Mouse (Mus musculus) mature B cell (primary cell): ENCODE results near the gene Erp27.
"Not testable (repeated sequence)": the region's sequence is repeated elsewhere in the genome, so short reads cannot be mapped to it uniquely, and the experiment has no call there.

Source experiments
- in situ Hi-C: fragments of 300-500 bp; cut with MboI; formaldehyde crosslinking; loops from 2 replicates; pipeline ENCODE4 v1.14.3; 2019

Gene Erp27

DNA sequence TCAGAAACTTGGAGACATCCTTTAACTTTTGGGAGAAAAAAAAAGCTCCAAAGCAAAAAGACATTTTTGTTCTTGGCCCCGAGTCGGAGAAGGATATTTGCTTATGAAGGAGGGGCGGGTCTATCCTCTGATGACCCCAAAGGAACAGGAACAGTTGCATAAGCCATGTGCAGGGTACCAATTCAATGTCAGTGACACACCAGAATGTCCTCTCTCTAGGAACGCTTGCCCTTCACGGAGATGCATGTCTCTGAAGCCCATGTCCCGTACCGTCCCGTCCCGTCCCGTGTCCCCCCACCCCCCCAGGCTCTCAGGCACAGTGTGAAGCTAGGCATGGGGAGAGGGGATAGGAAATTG lies 15.1 kb downstream of the Erp27 start:
- in situ Hi-C loops, result no loop called here

DNA sequence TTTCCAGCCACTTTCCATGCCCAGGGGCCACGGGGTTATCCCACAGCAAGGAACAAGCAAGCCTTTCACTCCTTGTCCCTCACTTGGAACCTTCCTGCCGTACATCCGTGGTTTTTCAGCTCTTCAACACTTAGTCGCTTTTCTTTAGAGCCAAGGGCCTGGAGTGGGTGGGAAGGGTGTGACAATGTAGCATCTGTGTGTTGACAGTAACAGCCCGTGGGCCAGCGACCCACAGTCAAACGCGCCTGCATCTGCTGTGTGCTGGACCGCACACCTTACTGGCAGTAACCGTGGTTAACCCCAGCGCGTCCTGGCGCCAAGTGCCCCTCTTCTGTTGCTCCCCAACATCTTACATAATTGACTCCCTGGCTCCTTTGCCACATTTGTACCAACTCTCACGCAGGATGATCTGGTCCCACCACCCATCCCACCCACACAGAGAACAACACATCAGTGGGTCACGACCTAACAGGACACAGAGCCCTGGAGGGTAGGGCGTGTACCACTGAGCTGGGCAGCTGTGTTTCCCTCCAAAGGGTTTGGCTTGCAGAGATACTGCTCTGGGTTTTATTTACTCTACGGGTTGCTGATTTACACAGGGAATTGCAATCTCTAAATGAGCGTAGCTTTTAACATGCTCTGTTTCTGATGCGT lies 15.6 kb downstream of the Erp27 start:
- in situ Hi-C loops, result no loop called here

DNA sequence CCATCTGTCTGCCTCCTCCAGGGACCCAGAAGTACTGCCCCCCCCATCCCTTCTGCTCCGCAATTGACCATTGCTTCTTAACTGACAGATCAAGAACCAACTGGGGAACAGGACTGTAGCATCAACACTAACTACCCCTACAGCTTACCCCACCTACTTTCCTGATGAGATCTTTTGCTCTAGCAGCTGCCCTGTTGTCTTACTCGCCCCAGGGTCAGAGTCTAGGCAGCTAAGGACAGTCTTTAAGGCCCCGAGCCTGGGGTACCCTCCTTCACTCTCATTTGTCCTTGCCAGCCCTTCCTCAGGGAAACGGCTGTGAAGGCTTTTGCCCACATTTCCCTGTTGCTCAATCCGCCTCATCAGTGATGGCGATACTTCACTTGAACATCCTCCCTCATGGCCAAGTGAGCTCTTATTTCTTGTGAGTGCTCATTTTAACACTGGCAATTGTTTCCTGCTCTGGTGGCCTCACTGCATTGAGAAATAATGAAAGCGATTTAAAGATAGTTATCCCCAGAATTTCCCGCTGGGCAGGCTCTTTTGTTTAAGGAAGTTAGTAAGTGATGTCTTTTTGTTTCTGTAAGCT lies 18.0 kb downstream of the Erp27 start:
- in situ Hi-C loops, result no loop called here

DNA sequence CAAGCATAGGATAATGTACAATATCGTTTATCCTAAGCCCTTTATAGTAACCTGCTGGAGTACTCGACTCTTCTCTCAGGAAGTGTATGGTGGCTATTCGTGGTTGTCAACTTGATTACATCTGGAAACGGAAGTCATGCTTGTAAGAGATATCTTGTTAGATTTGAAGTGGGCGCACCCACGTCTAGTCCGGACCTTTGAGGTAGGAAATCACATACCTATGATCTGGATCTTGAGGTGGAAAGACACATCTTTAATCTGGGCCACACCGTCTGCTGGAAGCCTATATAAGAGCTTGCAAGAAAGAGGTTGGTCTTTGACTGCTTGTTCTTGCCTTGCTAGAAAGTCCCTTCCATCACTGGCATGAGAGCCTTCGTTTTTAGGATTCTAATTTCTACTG lies 19.5 kb downstream of the Erp27 start:
- in situ Hi-C loops, result no loop called here

DNA sequence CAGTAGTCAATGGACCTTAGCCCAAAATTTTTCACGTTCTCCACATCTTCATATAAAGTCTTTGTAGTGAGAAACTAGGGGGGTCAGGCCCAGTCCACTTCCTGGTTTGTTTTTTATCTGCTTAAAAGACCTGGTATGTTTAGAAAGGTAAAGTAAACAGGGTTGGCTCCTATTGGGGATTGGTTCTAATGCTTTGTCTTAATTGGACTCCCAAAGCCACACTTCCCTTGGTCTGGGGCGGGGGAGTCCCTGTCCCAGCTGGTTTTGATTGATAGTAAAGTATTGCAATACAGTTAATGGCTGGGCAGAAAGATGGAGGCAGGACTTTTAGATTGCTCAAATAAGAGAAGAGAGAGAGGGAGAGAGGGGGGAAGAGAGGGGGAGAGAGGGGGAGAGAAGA lies 21.0 kb downstream of the Erp27 start:
- in situ Hi-C loops, result no loop called here

DNA sequence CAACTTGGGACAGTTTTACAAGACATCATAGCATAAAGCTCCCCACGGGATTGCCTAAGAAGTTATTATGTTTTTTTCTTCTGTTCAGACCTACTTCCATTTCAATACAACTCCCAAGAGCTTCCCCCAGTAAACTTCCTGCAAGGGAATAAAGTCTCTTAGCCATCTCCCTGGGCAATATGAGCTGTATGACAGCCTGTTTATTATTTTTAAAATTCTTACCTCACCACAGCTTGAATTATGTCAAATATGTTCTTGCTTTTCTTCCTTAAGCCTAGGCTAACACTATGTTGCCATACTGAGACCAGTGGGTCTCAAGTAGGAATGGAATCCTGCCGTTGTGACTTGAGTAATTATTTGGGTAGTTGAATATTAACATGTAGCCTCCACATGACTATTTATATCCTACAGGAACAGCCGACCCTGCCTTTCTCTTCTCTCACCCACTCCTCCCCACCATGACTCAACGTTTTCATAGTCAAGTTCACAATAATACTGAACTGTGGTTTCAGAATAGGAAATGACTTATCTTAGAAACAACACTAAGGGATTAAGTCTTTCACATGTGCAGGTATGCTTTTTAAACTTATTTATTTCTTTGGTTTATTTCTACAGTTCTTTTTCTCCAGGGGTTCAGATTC lies 21.5 kb downstream of the Erp27 start:
- in situ Hi-C loops, result no loop called here

DNA sequence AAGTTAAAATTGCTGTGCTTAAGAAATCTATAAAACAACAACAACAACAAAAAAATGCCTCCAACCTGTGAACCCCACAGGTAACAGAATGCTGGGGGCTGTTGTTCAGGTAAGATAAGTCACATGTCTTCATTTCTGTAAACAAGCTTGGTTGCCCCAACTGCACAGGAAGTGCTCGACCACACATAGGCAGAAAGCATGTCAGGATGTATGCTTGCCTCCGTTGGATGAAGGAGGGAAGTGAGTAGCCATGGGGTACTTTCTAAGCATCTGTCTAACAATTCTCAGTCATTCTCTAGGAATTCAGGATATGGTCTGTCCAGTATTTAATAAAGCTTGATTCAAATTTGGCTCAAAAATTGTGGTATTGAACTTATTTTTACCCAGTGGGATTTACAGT lies 23.0 kb downstream of the Erp27 start:
- in situ Hi-C loops, result no loop called here

DNA sequence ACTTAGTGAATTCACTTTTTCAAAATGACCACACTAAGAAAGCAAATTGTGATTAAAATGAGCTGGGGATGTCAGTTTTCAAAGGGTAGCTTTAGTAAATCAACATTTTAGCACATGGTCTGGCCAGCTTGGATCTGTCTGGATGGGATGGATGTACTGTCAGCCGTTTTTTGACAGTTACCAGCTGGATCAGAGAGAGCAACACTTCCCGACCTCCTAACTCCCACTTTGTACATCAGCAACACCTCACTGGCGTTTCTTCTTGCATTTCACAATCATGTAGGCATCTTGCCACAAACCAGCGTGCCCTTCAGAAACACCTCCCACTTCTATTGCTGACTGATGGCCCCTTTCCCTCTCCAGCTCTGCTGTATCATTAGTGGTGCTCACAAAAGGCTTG lies 23.8 kb downstream of the Erp27 start:
- in situ Hi-C loops, result no loop called here

DNA sequence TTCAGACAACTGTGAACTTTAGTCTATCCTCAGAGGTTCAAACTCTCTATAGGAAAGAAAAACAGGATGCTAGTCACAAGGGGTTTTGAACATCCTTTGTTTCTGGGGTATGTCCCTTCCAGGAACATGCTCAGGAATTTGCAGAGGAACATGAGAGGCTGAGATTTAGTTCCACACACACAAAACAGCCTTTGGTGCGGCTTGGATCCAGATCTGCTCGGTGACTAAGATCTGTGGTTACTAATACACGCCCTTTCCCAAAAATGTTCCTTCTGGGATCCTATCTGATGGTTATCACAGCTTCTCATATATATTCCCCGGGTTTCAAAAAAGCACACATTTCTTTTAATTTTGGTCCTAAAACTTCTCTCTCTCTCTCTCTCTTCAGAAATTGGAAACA lies 24.2 kb downstream of the Erp27 start:
- in situ Hi-C loops, result no loop called here

DNA sequence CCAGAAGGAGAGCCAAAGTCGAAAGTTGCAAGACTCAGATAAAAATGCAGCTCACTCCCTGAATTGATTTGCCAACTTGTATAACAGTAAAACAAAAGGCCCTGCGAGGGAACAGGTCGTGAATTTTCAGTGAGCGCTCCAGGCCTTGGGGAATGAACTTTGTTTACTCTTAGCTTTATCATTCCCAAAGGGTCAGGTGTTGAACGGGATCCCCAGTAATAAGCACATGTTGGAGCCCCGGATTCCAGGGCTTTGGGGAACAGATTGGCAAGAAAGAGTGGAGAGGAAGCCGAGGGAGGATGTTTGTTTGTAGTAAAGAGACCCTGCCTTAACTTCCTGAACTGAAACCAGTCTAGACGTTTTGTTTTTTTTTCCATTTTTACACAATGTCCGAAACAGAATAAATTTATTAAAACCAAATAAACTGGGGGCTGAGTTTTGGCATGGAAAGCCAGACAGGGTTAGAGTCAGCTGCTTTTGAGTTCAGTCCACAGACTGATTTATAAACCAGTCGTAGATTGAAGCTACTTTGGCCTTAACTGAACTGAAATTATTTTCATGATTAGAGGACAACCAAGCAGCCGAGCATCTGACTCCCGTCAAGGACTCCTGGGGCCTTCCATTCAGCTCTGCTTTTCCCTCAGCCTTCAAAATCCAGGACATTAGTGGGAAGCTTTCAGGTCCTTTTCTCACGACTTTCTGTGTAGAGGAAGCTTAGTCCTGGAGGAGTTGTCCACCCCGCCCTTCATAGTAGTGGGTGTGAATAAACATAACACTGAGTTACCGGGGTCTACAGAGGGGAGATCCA lies 27.2 kb downstream of the Erp27 start:
- in situ Hi-C loops, result no loop called here

DNA sequence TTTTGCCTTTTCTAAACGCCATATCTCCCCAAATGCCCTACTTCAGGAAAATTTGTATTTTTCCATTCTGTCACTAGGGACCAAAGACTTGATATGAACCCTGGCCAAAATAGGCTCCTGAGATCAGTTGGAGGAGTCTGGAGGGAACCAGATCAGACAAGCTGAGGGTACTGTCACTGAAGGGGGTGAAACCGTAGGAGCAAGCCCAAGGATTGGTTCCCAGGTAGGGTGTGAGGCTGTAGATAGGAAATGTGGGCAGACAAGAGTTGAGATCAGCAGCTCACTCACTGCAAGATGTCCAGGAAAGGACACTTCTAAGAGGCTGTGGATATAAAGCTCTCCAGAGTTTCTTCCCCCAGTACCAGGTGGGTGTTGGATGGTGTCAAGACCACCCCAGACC lies 30.0 kb downstream of the Erp27 start:
- in situ Hi-C loops, result no loop called here

DNA sequence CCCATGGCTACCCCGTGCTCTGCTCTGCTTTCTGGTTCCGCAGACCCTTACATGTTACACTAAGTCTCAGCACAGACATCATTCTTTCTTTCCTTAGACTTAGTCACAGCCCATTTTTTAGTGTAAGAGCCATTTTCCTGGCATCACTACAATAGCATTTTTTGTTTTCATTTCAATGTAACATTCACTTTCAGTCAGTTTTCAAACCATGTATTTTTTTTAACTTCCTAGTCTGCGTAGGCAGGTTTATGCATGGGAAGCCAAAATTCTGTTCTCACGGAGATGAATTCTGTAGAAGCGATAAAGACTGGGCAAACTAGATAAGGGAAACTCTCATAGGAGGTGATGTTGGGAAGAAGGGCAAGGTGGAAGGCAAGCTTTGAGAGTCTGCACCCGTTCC lies 32.4 kb downstream of the Erp27 start:
- in situ Hi-C loops, result no loop called here

DNA sequence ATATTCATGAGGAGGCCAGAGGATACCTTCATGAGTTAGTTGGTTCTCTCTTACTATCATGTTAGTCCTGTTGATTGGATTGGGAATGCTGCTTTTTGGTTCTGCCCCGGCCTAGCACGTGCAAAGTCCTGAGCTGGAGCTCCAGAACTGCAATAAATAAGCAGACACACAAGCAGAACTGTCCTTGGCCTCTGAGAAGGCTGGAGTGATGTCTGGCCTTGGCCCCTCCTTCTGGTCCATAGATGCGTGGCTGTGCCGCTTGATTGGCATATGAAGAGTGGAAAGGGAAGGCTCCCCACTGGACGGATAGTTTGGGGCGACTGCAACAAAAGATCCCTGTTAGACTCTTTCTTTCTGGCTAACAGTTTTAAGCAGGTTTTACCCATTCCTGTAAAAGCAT lies 32.9 kb downstream of the Erp27 start:
- in situ Hi-C loops, result no loop called here

DNA sequence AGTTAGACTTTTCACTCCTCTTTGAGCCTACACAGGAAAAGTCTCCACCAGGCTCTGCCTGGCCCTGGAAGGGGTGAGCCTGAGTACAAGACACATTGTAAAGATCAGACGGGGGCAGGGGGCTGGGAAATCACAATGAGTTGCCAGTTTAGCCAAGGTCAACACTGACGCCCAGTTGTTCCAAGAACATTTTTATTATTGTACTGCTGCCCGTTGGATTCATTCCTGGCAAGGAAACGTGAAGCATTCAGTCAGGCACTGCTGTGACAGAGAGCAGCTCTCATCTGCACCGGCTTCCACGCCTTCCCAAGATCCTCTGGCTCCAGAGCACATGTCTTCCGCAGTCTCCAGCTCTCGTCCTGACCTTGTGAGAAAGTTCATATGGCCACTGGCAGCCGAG lies 34.1 kb downstream of the Erp27 start:
- in situ Hi-C loops, result no loop called here

DNA sequence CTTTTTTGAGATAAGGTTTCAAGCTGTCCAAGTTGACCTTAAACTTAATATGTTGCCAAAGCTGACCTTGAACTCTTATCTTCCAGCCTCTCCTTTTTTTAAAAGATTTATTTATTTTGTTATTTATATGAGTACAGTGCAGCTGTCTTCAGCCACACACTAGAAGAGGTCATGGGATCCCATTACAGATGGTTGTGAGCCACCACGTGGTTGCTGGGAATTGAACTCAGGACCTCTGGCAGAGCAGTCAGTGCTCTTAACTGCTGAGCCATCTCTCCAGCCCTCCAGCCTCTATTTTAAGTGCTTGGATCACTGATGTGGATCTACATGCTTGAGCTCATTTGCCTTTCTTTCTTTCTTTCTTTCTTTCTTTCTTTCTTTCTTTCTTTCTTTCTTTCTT lies 37.2 kb downstream of the Erp27 start:
- in situ Hi-C loops, result not testable (repeated sequence)

DNA sequence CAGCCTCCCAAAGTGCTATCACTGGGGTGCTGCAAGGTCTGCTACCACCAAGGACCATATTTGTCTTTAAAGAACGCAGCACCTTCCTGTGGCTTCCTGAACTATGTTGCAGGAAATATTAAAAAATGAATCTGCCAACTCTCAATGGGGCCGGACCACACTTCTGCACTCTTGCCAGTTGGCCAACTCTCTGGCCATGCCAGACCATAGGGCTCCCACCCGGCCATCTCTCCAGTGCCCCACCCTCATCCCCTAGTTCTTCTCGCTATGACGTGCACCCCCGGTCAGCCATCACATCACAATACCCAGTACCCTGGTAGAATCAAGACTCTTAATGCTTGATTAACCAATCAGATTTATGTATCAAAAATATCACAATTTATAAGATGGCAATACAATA lies 38.0 kb downstream of the Erp27 start:
- in situ Hi-C loops, result no loop called here

DNA sequence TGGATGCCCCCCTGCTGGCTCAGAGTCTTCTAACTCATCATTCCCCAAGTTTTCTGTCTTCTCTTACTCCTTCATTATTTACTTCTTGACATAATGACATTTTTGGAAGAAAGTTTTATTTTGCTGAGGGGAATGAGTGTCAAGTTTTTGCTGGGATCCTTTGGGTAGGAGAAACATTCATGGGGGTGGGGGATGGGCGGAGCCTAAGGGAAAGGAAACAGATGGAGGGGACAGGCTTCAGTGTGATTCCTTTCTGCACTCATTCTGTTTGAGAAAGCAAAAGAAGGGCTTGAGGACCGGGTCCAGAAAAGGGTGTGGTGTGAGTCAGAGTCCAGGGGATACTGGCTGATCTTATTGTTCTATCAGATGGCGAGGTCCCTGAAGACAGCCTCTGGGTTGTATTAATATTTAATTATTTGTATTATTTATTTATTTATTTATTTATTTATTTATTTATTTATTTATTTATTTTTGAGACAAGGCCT lies 38.5 kb downstream of the Erp27 start:
- in situ Hi-C loops, result no loop called here

DNA sequence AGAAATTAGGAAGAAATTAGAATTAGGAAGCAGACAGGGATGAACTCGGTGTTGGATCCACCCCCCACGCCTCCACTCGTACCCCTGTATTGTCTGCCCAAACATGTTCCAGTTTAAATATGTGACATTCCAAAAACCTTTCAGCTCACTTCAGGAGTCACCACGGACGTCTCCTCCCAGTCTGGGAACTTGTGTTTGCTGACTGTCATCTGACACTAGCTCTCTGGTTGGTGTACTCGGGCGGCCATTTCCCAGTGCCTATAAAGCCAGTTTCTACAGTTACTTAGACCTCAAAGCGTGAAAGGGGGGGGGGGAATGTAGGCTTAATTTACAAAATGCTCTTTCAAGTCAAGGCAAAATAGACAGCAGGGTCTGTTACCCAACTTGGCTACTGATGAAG lies 40.3 kb downstream of the Erp27 start:
- in situ Hi-C loops, result no loop called here

DNA sequence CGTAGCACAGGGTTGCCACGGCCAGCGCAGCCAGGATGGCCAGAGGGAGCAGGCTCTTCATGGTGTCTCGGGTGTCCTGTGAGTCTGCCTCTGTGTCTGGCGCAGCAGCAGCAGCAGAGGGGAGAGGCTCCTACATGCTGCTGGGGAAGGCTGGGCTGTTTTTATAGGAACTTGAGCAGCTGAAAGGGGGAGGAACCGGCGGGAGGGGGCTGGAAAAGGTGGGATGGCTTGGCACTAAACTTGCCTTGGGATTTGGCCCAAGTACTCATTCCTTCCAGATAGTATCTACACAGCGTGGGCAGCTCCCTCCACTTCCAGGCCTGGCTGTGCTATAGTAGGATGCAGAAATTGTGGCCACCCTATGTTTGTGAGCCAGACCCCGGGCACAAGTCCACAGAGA lies 46.3 kb downstream of the Erp27 start, which contains the start of gene Mgp:
Gene Mgp, minus strand, starts transcription at position 154 of the 400 bp plus-strand sequence.
- in situ Hi-C loops, result no loop called here

DNA sequence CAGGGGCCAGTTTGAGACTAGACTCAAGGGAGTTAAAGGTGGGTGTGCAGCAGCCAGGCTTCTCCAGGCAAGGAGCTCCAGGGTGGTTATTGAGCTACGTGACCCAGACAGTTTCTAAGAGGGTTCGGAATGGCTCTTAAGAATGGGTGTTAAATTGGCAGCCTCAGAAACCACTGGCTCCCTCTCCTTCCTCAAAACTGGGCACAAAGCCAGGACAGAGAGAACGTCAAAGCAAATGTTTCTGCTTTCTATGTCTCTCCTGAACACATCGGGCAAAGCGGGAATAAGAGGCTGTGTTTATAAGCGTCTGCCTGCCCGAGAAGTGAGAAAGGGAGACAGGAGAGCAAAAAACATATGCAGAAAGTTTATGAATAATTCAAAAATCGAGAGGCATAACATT lies 47.4 kb downstream of the Erp27 start:
- in situ Hi-C loops, result no loop called here

DNA sequence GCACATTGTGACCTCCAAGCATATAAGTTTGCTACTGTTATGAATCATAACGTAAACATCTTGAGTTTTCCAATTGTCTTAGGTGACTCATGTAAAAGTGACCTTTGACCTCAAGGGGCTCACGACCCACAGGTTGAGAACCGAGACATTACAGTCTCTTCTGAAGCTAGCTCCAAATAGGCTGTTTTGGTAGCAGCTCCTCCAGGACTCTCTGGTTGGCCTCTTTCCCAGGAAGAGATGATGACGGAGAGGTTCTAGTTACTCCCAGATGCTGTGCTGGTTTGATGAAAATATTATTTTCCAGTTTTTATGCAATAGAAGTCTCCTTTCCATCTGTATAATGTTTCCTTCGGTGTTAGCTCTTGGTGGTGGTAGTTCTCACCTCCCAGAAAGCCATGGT lies 53.1 kb downstream of the Erp27 start:
- in situ Hi-C loops, result no loop called here

DNA sequence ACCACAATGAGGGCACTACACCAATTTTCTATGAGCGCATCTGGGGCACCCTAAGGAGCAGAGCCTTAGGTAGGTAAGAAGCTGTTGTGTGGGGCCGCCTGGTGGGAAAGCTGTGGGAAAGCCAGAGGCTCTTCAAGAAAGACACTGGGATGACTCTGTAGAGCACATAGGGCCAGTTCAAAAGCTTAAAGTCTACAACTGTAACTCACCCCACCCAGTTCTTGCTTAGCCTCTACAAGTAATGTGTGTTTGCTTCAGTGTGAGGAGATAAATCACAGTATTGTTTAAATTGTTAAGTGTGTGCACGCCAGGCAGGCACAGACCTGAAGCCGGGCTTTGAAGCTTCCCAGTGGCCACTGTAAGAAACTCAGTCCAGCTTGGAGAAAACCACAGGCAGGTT lies 55.8 kb downstream of the Erp27 start:
- in situ Hi-C loops, result no loop called here

DNA sequence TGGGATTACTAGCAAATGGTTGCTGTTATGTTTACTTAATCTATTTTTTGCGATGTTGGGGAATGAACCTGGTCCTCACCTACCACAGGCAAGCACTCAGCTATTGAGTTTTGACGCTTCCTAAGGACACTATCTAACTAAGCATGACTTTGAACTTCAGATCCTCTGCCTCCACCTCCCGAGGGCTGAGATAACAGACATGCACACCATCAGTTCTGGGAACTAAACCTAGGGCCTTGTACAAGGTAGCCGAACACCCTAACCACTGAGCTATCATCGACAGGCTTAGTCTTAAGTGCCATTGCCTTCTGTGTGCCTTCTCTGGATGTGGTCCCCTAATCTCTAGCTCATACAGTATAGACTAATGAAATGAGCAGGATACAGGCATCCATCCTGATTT lies 56.6 kb downstream of the Erp27 start:
- in situ Hi-C loops, result no loop called here
